Mouse (Mus musculus) naive thymus-derived CD4-positive, alpha-beta T cell, adult 2 months (primary cell): ENCODE results near the gene Sebox.
"Not testable (repeated sequence)": the region's sequence is repeated elsewhere in the genome, so short reads cannot be mapped to it uniquely, and the experiment has no call there.

ENCODE experiments used
- DNase-seq: peaks from one replicate; pipeline ENCODE4 v3.0.0-alpha.2; 2011; ENCODE audit warnings: low read depth

Sebox gene

DNA sequence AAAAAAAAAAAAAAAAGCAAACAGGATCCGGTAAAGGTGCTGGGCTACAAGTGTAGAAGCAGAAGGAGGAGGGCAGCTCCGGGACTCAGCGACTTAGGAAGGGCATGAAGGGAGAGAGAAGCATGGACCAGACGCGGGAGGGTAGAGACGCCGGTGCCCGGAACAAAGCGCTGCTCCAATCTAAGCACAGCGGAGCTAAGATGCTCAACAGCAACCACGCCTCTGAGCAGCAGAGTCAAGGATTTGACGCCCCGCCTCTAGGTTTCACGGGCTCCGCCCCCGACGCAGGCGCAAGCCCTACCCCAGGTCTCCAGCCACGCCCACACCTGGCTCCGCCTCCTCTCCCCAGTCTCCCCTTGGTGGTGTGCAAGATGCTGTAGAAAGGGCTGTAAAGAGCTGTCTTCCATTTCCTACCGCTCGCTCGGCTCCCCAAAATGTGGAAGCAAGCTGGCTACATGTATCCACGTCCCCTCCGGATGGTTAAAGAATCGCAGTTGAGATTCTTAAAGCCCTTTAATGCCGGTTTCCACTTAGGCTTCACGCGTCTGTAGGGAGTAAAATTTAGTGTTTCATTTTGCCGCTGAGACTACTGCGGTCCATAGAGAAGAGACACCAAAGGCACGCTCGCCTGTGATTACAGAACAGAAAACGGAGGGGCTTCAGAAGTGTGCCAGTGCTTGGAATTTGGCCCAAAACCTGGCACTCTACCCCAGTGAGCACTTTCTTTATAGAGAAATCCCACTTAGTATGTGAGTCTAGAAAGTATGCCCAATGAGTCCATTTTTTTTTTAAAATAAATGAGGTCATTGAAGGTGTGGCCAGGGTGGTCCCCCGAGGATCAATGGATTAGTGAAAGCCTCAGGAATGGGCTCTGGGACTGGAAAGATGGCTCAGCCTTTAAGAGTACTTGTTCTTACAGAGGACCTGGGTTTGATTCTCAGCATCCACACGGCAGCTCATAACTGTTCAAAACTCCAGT lies 5.4 kb upstream of the Sebox start, which contains the start of gene Sarm1:
TSS of gene Sarm1 (minus strand) at position 211 of the 979 bp plus-strand sequence.
- DNase-seq, result peak; percentile 99

GRCm38 (mm10) chr11:78499004-78499403 lies 4.2 kb upstream of the Sebox start, which contains the start of gene Vtn:
Gene Vtn, plus strand, starts transcription at chr11:78499091.
- DNase-seq, result no peak

DNA sequence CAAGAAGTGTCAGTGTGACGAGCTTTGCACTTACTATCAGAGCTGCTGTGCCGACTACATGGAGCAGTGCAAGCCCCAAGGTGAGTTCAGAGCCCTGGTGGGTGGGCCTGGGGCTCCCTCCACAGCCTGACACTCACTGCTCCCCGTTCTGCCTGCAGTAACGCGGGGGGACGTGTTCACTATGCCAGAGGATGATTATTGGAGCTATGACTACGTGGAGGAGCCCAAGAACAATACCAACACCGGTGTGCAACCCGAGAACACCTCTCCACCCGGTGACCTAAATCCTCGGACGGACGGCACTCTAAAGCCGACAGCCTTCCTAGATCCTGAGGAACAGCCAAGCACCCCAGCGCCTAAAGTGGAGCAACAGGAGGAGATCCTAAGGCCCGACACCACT lies 3.7 kb upstream of the Sebox start:
- no peak for DNase-seq

GRCm38 (mm10) chr11:78500623-78501202 lies 2.5 kb upstream of the Sebox start:
- DNase-seq, result no peak

DNA sequence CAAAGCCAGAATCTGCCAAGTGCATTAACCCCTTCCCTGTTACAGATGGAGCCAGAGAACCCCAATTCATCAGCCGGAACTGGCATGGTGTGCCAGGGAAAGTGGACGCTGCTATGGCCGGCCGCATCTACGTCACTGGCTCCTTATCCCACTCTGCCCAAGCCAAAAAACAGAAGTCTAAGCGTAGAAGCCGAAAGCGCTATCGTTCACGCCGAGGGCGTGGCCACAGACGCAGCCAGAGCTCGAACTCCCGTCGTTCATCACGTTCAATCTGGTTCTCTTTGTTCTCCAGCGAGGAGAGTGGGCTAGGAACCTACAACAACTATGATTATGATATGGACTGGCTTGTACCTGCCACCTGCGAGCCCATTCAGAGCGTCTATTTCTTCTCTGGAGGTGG lies 1.7 kb upstream of the Sebox start:
- no peak for DNase-seq

GRCm38 (mm10) chr11:78505430-78505829 lies 2.2 kb downstream of the Sebox start:
- no peak for DNase-seq

DNA sequence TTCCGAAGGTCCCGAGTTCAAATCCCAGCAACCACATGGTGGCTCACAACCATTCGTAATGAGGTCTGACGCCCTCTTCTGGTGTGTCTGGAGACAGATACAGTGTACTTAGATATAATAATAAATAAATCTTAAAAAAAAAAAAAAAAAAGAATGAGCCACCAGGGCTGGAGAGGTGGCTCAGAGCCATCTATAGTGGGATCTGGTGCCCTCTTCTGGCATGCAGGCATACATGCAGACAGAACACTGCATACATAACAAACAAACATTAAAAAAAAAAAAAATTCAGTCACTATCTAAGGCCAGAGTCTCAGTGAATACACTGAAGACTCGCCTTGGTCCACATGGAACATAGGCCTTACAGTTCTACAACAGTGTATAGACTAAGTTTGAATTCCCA lies 5.9 kb downstream of the Sebox start:
- peak; percentile 53 for DNase-seq

- DNase-seq, result peak; percentile 94
Measured at GRCm38 (mm10) chr11:78512025-78512957, 9.0 kb downstream of the Sebox start, which contains the start of the genes Tmem199 and Poldip2. Gene Tmem199, minus strand, starts transcription at chr11:78512172. Gene Poldip2, plus strand, starts transcription at chr11:78512193.

GRCm38 (mm10) chr11:78513106-78513790 lies 10.0 kb downstream of the Sebox start:
- no peak for DNase-seq

DNA sequence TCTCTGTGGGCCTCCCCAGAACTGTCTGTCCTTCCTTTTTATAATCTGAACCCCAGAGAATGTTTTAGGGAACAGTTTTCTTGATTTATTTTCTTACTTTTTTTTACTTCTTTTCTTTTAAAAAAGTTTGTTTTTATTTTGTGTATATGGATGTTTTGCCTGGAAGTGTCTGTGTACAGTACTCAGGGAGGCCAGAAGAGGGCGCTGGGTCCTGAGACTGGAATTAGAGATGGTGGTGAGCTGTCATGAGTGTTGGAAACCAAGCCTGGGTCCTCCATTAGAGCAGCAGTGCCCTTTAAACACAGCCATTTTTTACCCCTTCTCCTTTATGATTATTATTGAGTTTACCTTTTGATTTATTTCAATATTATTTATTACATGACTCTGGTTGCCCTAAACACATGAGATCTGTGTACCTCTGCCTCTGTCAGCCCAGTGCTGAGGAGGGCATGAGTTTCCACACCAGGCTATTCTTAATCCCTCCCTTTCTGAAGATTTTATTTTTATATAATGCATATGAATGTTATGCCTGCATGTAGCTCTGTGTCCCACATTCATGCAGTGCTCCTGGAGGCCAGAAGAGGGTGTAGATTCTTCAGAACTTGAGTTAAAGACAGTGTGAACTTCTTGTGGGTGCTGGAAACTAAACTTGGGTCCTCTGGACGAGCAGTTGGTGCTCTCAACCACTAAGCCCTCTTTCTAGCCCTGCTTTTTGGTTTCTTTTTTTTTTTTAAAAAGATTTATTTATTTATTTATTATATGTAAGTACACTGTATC lies 12.5 kb downstream of the Sebox start:
- DNase-seq, result peak; percentile 52

GRCm38 (mm10) chr11:78518931-78519330 lies 15.7 kb downstream of the Sebox start:
- no peak for DNase-seq

DNA sequence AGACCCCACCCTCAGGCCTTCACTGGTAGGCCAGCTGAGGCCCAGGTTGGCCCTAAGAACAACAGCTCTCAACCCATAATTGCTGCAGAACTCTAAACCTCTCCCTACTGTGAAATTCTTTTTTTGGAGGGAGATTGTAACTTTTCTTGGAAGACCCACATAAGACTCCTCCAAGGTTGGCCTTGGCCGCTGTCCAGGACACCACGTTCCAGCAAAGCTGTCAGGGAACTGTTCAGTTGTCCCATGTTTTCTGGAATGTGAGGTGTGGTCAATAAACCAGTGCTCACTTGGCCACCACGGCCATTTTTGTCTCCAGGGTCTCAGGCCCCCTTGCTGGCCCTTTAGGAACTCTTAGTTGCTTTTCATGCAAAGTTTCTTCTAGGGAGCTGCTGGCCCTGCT lies 18.6 kb downstream of the Sebox start:
- DNase-seq, result no peak

DNA sequence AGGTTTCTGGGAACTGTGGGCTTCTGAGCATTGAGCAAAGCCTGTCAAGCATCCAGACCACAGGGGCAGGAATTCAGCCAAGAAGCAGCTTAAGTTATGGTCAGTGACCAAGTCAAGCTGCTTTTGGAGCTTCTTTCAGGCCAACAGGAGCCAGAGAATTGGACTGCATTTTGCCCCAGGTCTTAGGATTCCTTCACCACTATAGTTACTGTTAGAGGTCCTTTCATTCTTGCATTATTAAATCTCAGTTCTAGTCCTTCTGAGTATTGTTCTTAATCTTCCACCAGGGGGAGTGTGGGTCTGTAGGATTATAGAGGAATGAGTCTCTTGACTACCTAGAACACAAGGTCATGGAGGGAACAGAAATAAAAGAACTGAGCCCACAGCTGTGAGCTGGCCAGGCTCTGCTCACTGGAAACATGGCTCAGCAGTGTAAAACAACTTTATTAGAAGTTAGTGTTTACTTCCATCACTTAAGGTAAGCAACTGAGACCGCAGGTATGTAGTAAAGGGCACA lies 19.3 kb downstream of the Sebox start:
- peak; percentile 62 for DNase-seq

DNA sequence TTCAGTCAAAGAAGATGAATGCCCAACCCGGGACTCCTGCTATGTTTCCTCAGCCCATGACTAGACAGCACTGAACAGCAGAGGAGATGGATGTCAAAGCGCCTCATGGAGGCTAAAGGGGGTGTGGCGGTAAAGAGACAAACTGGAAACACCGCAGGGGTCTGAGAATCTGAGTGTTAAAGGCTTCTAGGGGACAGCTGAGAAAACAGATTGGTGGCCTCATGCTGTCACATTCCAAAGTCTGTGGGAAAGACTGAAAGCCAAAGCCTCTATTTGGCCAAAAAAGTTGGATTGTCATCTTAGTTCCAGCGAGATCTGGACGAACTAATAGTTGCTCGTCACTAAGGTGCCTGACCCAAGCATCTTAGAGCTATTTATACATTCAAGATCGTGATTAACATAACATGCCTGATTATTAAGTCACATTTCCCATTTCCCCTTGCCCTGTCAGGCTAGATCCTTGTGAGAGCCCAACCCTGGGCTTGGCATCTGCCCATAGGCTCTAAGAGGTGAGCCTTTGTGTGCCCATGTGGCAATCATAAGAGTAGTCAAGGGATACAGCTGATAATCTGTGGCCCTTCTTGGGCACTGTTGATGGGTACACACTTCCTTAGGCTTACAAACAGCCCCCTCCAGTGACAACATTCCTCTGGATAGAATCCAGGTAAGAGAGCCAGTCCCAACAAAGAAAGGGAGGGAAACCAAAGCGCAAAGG lies 20.2 kb downstream of the Sebox start:
- no peak for DNase-seq

GRCm38 (mm10) chr11:78524838-78525237 lies 21.6 kb downstream of the Sebox start:
- no peak for DNase-seq

DNA sequence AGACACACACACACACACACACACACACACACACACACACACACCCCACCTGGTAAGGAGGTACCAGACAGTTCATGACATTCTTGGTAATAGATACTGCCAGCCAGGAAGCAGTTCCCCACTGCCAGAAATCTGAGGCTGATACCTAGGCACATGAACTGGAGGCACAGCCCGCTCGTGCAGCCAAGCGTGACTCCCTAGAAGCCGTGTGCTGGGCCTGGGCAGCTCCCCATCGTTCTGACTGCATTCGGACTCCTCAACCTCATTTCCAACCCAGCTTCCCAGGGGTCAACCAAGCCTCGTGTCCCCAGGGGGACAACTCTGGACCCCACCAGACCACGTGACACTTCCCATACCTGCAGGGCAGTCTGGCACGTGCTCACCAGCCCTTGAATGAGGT lies 25.5 kb downstream of the Sebox start:
- DNase-seq, result no peak

- DNase-seq, result no peak
Measured at GRCm38 (mm10) chr11:78530001-78530400, 26.8 kb downstream of the Sebox start.

DNA sequence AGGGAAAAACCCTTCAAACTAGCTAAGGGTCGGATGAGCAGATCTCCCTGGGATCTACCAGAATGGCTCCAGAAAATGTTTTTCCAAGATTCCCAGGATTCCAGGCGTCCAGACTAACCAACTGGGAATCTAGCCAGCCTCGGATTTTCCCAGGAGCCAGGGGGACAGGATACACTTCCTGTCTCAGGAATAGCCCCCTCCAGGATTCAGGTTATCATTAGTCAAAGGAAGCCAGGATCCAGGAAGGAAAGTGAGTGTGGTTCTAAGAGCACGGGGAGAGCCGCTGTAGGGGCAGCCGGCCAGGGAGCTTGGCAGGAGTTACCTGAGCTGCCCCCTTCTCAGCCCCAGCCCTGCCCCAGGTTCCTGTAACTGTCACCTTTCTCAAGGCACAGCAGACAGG lies 27.8 kb downstream of the Sebox start:
- no peak for DNase-seq

DNA sequence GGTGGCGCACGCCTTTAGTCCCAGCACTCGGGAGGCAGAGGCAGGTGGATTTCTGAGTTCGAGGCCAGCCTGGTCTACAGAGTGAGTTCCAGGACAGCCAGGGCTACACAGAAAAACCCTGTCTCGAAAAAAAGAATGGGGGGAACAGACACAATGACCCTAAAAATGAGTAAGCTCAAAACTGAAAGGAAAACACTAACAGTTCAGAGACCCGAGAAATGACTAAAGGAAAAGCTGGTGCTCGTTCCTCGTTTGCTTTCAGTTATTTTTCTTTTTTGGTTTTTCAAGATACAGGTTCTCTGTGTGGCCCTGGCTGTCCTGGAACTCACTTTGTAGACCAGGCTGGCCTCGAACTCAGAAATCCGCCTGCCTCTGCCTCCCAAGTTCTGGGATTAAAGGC lies 28.3 kb downstream of the Sebox start:
- DNase-seq, result not testable (repeated sequence)

- DNase-seq, result peak; percentile 18
Measured at GRCm38 (mm10) chr11:78534516-78534915, 31.3 kb downstream of the Sebox start.
